In the genomic region with DNA sequence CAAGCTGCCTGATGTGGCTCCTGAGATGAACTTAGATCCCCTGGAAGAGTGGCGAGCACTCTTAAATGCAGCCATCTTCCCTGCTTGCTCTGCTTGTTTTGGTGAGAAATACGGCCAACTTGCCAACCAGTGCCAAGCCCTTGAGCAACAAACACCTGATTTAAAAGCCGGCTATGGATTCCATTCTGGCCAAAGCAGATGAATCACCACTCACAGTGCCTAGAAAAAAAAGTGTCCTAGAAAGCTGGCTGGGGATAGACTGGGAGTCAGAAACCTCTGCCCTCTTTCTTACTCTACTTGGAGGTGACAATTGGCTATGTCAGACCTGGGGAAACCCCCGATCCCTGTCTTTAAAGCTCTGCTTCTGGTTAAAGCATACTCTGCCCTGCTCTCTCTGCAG, we compare ENCODE assay signal across 18 mouse cellular contexts. TPM values are rescaled to one million over a fixed set of nuclear protein-coding genes. Genes with fewer than 3 reads are reported as not detected.
DNase-seq lines count a peak whose midpoint lies in the region; TF ChIP-seq lines count a peak whose summit lies in the region.
"Had no signal": no experiment of that assay in that cellular context is flagged by ENCODE, and none has a peak within 500 bp of the region (broad histone marks: within the 10 kb centered on the region; RNA-seq: fewer than 3 reads in every experiment).

No protein-coding gene starts in this region.

- peak overlapping the region; percentile 80; the same call in 1 of the 2 replicates for H3K27ac ChIP-seq in layer of hippocampus, adult 2 months
- H3K27ac ChIP-seq: embryonic facial prominence, embryonic 12.5 days; forebrain, embryonic 10.5 days; kidney, postnatal 0 days; liver, embryonic 15.5 days; midbrain, embryonic 13.5 days; neural tube, embryonic 12.5 days had no signal

- intact Hi-C loops in heart, postnatal 36 days (cut with DNase I): no loop called here

- no peak overlapping the region for H3K4me3 ChIP-seq in layer of hippocampus, adult 2 months
- H3K4me3 ChIP-seq: embryonic facial prominence, embryonic 12.5 days; forebrain, embryonic 10.5 days; liver, embryonic 15.5 days; midbrain, embryonic 13.5 days; neural tube, embryonic 12.5 days had no signal

- no peak for TF ChIP-seq CTCF in layer of hippocampus, adult 2 months (conservative IDR thresholded peaks at IDR 0.05)

- no peak for DNase-seq in layer of hippocampus, adult 2 months (ENCODE audit: low spot score in 2 of 2)
- DNase-seq in layer of hippocampus, postnatal 25 days (ENCODE audit: extremely low spot score in 1 of 2, low spot score in 1 of 2): no peak
- DNase-seq in Muller cell, postnatal 12 days (ENCODE audit: inconsistent ontology term): peak; percentile 82
- DNase-seq in adrenal gland, adult 8-10 months: peak; percentile 52
- peak; percentile 87 for DNase-seq in fat pad, adult 2 months (ENCODE audit: extremely low read depth, low read depth, low spot score)
- no peak for DNase-seq in layer of hippocampus, adult 11-12 months (ENCODE audit: low spot score)
- DNase-seq in heart, postnatal 36 days: no peak
- DNase-seq: cerebellum, adult 8-10 months; forebrain, postnatal 0 days; gastrocnemius, postnatal 14 days; kidney, adult 18-20 months; lung, postnatal 10 days had no signal

RNA-seq across cellular contexts. Expression of a gene that starts 39.0 kb away (rescaled TPM):
- total RNA-seq in layer of hippocampus, adult 2 months (2021): 10 to 100 TPM; 36.0 to 38.5 TPM
- 10 to 100 TPM; 24.1 to 33.5 TPM for total RNA-seq in layer of hippocampus, postnatal 25 days (2021)
- 10 to 100 TPM in 3 of 4 experiments, 1 to 10 TPM in 1; 9.6 to 19.3 (median 12.6) TPM for total RNA-seq in adrenal gland, adult 8-10 months (2022)
- 1 to 10 TPM; 5.6 to 6.7 TPM for total RNA-seq in heart, postnatal 36 days (2021)

RNA-seq across cellular contexts. Expression of a gene that starts 50.6 kb away (rescaled TPM):
- 10 to 100 TPM; 63.8 to 70.4 TPM for total RNA-seq in layer of hippocampus, adult 2 months (2021)
- total RNA-seq in layer of hippocampus, postnatal 25 days (2021): 10 to 100 TPM; 60.3 to 73.0 TPM
- total RNA-seq in adrenal gland, adult 8-10 months (2022): 100 to 1,000 TPM in 1 of 4 experiments, 10 to 100 TPM in 3; 68.0 to 107 (median 76.9) TPM
- total RNA-seq in heart, postnatal 36 days (2021): 10 to 100 TPM; 39.0 to 46.9 TPM

Comparison
In these comparisons a context has a peak if more than half of its experiments do, and no peak if none do; other contexts are left out.
1. DNase-seq: peak in Muller cell, postnatal 12 days (single experiment), adrenal gland, adult 8-10 months (single experiment) and fat pad, adult 2 months (single experiment); none in layer of hippocampus, adult 2 months (0 of 2), layer of hippocampus, postnatal 25 days (0 of 2), layer of hippocampus, adult 11-12 months (single experiment) and heart, postnatal 36 days (0 of 2).